Mouse (Mus musculus): ENCODE data around the gene Rbm18. TPM values are rescaled to one million over a fixed set of nuclear protein-coding genes. Genes with fewer than 3 reads are reported as not detected.

Rbm18 gene
- polyA plus RNA-seq, 1 experiment from 2014 or later: 22.4 TPM

GRCm38 (mm10) chr2:36126795-36127429 is 9.7 kb downstream of the Rbm18 start:
- no peak for ATAC-seq (ENCODE audit: low read depth)
- WGBS (ENCODE audit: insufficient replicate concordance): 77% methylated on average over 9 of the region's 9 CpGs
- no peak overlapping the region for H3K4me2 ChIP-seq (ENCODE audit: low read depth, low read length)
- no peaks in the 10 kb centered on the region for H3K4me1 ChIP-seq (ENCODE audit: control insufficient read depth, low read depth, low read length)
- H3K36me3 ChIP-seq (ENCODE audit: control insufficient read depth, insufficient read depth): peaks cover 28% of the 10 kb centered on the region
- no peaks in the 10 kb centered on the region for H3K27me3 ChIP-seq (ENCODE audit: control insufficient read depth, insufficient read depth, low read depth, low read length)
- H3K4me3 ChIP-seq (ENCODE audit: low read depth, low read length): no peak overlapping the region
- H3K9me3 ChIP-seq (replicated peaks; ENCODE audit: control insufficient read depth, low read length): no peaks in the 10 kb centered on the region
- H3K27ac ChIP-seq (ENCODE audit: low read length): no peak overlapping the region
- H3K9ac ChIP-seq (ENCODE audit: low read depth, low read length): no peak overlapping the region

DNA sequence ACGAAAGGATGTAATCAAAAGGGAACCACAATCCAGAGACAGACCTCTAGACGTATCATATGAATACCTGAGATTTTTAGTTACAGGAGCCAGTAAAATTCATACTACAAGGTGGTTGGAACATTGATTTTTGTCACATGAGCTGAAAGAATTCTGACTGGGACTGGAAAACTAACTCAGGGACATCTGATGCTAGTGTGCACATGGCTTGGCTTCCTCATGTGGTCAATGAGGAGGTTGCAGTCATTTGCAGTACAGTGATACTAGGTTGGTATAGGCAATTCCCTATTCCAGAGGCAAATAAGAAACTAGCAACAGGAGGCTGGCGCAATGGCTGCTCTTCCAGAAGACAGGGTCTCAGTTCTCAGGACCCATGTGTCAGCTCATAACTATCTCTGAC is 23.9 kb downstream of the Rbm18 start:
- H3K36me3 ChIP-seq (ENCODE audit: control insufficient read depth, insufficient read depth): peaks cover 9% of the 10 kb centered on the region
- no peak overlapping the region for H3K4me2 ChIP-seq (ENCODE audit: low read depth, low read length)
- no peak for ATAC-seq (ENCODE audit: low read depth)
- 48% methylated on average over 3 of the region's 3 CpGs for WGBS (ENCODE audit: insufficient replicate concordance)
- H3K4me3 ChIP-seq (ENCODE audit: low read depth, low read length): no peak overlapping the region
- no peaks in the 10 kb centered on the region for H3K9me3 ChIP-seq (replicated peaks; ENCODE audit: control insufficient read depth, low read length)
- peaks cover 25% of the 10 kb centered on the region for H3K27me3 ChIP-seq (ENCODE audit: control insufficient read depth, insufficient read depth, low read depth, low read length)
- H3K4me1 ChIP-seq (ENCODE audit: control insufficient read depth, low read depth, low read length): no peaks in the 10 kb centered on the region
- H3K27ac ChIP-seq (ENCODE audit: low read length): no peak overlapping the region
- H3K9ac ChIP-seq (ENCODE audit: low read depth, low read length): no peak overlapping the region

DNA sequence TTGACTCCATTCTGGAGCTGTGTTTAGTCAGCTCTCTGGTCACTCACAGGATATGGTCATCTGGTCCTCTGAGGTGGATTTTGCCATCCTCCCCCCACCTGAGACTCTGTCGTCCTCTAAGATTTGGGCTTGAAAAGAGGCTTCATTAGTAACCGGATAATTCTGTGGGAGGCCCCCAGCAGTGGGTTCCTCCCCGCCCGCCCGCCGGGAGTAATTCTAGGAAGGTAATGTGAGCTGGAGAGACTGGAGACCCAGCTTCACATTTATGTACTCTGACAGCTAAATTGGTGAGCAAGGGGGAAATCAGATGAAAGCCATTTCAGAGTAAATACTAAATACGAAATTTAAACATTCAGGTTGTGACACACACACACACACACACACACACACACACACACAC is 28.0 kb downstream of the Rbm18 start:
- ATAC-seq (ENCODE audit: low read depth): no peak
- H3K27me3 ChIP-seq (ENCODE audit: control insufficient read depth, insufficient read depth, low read depth, low read length): peaks cover 63% of the 10 kb centered on the region
- no peak overlapping the region for H3K9ac ChIP-seq (ENCODE audit: low read depth, low read length)
- H3K36me3 ChIP-seq (ENCODE audit: control insufficient read depth, insufficient read depth): no peaks in the 10 kb centered on the region
- 5% methylated on average over 7 of the region's 7 CpGs for WGBS (ENCODE audit: insufficient replicate concordance)
- no peaks in the 10 kb centered on the region for H3K9me3 ChIP-seq (replicated peaks; ENCODE audit: control insufficient read depth, low read length)
- no peaks in the 10 kb centered on the region; the same call in none of the 2 replicates for H3K4me1 ChIP-seq (ENCODE audit: control insufficient read depth, low read depth, low read length)
- no peak overlapping the region for H3K4me2 ChIP-seq (ENCODE audit: low read depth, low read length)
- no peak overlapping the region for H3K27ac ChIP-seq (ENCODE audit: low read length)
- H3K4me3 ChIP-seq (ENCODE audit: low read depth, low read length): no peak overlapping the region

GRCm38 (mm10) chr2:36104956-36105741 is 31.4 kb downstream of the Rbm18 start, which contains the start of gene Lhx6:
Gene Lhx6 (minus strand): TSS chr2:36105408.
- H3K36me3 ChIP-seq (ENCODE audit: control insufficient read depth, insufficient read depth): no peaks in the 10 kb centered on the region
- peak within 1 kb of the TSS; percentile 33 for H3K4me3 ChIP-seq (ENCODE audit: low read depth, low read length)
- H3K27me3 ChIP-seq (ENCODE audit: control insufficient read depth, insufficient read depth, low read depth, low read length): peaks cover 91% of the 10 kb centered on the region
- H3K9ac ChIP-seq (ENCODE audit: low read depth, low read length): no peak within 1 kb of the TSS
- H3K9me3 ChIP-seq (replicated peaks; ENCODE audit: control insufficient read depth, low read length): no peaks in the 10 kb centered on the region
- H3K4me1 ChIP-seq (ENCODE audit: control insufficient read depth, low read depth, low read length): no peaks in the 10 kb centered on the region; the same call in none of the 2 replicates
- peak within 1 kb of the TSS; percentile 53 for H3K4me2 ChIP-seq (ENCODE audit: low read depth, low read length)
- WGBS (ENCODE audit: insufficient replicate concordance): 1% methylated on average over 58 of the region's 58 CpGs
- H3K27ac ChIP-seq (ENCODE audit: low read length): no peak within 1 kb of the TSS
- ATAC-seq (ENCODE audit: low read depth): no peak

DNA sequence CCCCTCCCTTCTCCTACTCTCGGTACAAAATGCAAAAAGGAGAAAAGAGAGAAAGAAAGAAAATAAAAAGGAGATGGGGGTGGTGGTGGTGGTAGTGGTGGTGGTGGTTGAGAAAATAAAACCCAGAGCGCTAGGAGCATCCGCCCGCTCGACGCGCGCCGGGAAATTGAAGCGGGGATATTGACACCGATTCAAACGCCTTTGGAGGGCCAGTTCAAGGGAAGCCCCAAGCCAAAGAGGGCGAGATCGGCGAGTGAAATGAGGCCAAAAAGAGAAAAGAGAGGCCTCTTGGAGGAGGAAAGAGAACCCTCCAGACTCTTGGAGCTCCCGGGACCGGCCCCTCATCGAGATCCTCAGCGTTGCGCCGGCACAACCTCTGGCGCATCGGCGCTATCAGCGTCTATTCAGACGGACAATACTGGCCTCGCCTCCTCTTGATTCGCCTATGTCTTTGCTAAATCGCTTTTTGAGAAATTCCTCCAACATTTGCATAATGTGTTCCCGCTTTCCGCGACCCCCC is 32.1 kb downstream of the Rbm18 start:
- H3K4me3 ChIP-seq (ENCODE audit: low read depth, low read length): peak overlapping the region; percentile 33
- no peaks in the 10 kb centered on the region for H3K36me3 ChIP-seq (ENCODE audit: control insufficient read depth, insufficient read depth)
- H3K4me1 ChIP-seq (ENCODE audit: control insufficient read depth, low read depth, low read length): no peaks in the 10 kb centered on the region; the same call in none of the 2 replicates
- peak overlapping the region; percentile 53; the same call in 1 of the 2 replicates for H3K4me2 ChIP-seq (ENCODE audit: low read depth, low read length)
- peaks cover 95% of the 10 kb centered on the region for H3K27me3 ChIP-seq (ENCODE audit: control insufficient read depth, insufficient read depth, low read depth, low read length)
- under 1% methylated on average over 32 of the region's 32 CpGs for whole genome bisulfite sequencing (ENCODE audit: insufficient replicate concordance)
- no peak overlapping the region for H3K9ac ChIP-seq (ENCODE audit: low read depth, low read length)
- ATAC-seq (ENCODE audit: low read depth): no peak
- H3K9me3 ChIP-seq (replicated peaks; ENCODE audit: control insufficient read depth, low read length): no peaks in the 10 kb centered on the region
- no peak overlapping the region for H3K27ac ChIP-seq (ENCODE audit: low read length)

DNA sequence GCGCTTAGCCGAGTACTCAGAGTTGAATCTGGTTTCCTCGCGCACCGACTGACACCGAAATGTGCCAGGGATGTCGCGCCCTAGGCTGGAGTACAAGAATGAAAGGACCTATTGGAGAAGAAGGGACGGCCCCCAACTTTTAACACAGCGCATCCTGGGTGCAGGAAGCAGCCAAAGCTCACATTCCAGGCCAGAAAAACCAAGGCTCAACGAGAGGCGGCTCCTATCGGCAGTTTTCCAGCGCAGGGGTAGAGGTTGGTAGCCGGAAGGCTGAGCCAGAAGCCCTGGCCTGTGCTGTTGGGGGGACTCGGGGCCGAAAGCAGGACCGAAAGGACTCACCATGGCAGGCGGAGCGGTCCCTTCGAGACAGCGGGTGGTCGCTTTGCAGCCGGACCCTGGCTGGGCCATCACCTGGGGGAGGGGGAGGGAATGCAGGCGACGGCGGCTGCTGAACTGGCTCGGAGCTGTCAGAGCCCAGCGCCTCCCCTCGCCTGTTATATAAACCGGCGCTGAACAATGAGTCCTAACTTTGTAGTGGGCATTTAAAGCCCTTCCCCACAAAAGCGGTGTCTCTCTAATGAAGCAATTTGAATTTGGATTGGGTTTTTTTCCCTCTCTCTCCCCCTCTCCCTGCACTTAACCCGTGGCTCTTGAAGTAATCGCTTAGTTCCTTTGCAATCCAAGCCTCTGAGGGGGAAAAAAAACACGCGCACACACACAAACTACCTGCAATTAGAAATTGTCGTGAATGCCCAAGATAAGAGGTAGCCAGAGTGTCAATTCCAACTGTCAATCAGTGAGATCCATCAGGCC is 32.8 kb downstream of the Rbm18 start:
- Histone ChIP-seq H3K27me3 (ENCODE audit: control insufficient read depth, insufficient read depth, low read depth, low read length) (peaks cover 97% of the 10 kb centered on the region), H3K4me2 (ENCODE audit: low read depth, low read length) (peak overlapping the region; percentile 53; the same call in 1 of the 2 replicates), H3K9ac (ENCODE audit: low read depth, low read length) (no peak overlapping the region), H3K4me3 (ENCODE audit: low read depth, low read length) (peak overlapping the region; percentile 20; the same call in 1 of the 2 replicates), H3K4me1 (ENCODE audit: control insufficient read depth, low read depth, low read length) (no peaks in the 10 kb centered on the region; the same call in none of the 2 replicates), H3K9me3 (replicated peaks; ENCODE audit: control insufficient read depth, low read length) (no peaks in the 10 kb centered on the region), H3K27ac (ENCODE audit: low read length) (no peak overlapping the region), H3K36me3 (ENCODE audit: control insufficient read depth, insufficient read depth) (no peaks in the 10 kb centered on the region)
- WGBS (ENCODE audit: insufficient replicate concordance): 1% methylated on average over 38 of the region's 38 CpGs
- ATAC-seq (ENCODE audit: low read depth): no peak

GRCm38 (mm10) chr2:36103069-36103554 is 33.5 kb downstream of the Rbm18 start:
- Histone ChIP-seq H3K36me3 (ENCODE audit: control insufficient read depth, insufficient read depth) (no peaks in the 10 kb centered on the region), H3K27ac (ENCODE audit: low read length) (no peak overlapping the region), H3K4me3 (ENCODE audit: low read depth, low read length) (peak overlapping the region; percentile 20; the same call in 1 of the 2 replicates), H3K27me3 (ENCODE audit: control insufficient read depth, insufficient read depth, low read depth, low read length) (peaks cover 98% of the 10 kb centered on the region), H3K9ac (ENCODE audit: low read depth, low read length) (no peak overlapping the region), H3K4me1 (ENCODE audit: control insufficient read depth, low read depth, low read length) (no peaks in the 10 kb centered on the region; the same call in none of the 2 replicates), H3K4me2 (ENCODE audit: low read depth, low read length) (0 out of 2 replicates have a peak overlapping the region, but pooled peaks have one; percentile 24), H3K9me3 (replicated peaks; ENCODE audit: control insufficient read depth, low read length) (no peaks in the 10 kb centered on the region)
- no peak for ATAC-seq (ENCODE audit: low read depth)
- whole genome bisulfite sequencing (ENCODE audit: insufficient replicate concordance): 5% methylated on average over 21 of the region's 21 CpGs

GRCm38 (mm10) chr2:36102559-36102946 is 34.0 kb downstream of the Rbm18 start:
- no peak overlapping the region for H3K27ac ChIP-seq (ENCODE audit: low read length)
- H3K9me3 ChIP-seq (replicated peaks; ENCODE audit: control insufficient read depth, low read length): no peaks in the 10 kb centered on the region
- no peaks in the 10 kb centered on the region; the same call in none of the 2 replicates for H3K4me1 ChIP-seq (ENCODE audit: control insufficient read depth, low read depth, low read length)
- no peak overlapping the region for H3K9ac ChIP-seq (ENCODE audit: low read depth, low read length)
- H3K36me3 ChIP-seq (ENCODE audit: control insufficient read depth, insufficient read depth): no peaks in the 10 kb centered on the region
- peaks cover 98% of the 10 kb centered on the region for H3K27me3 ChIP-seq (ENCODE audit: control insufficient read depth, insufficient read depth, low read depth, low read length)
- H3K4me2 ChIP-seq (ENCODE audit: low read depth, low read length): peak overlapping the region; percentile 1; the same call in 1 of the 2 replicates
- WGBS (ENCODE audit: insufficient replicate concordance): 4% methylated on average over 21 of the region's 21 CpGs
- H3K4me3 ChIP-seq (ENCODE audit: low read depth, low read length): no peak overlapping the region
- no peak; the same call in 1 of the 2 replicates for ATAC-seq (ENCODE audit: low read depth)

All from liver, embryonic 16.5 days (tissue).